Mouse (Mus musculus): ENCODE results near the gene Plgrkt. TPM values are rescaled to one million over a fixed set of nuclear protein-coding genes. Genes with fewer than 3 reads are reported as not detected.

Plgrkt gene
- polyA plus RNA-seq, 1 experiment from 2014 or later = 39.7 TPM

GRCm38 (mm10) chr19:29396353-29396752 lies 29.2 kb upstream of the Plgrkt start:
- Histone ChIP-seq H3K4me1 (no peaks in the 10 kb centered on the region), H3K27me3 (ENCODE audit: poor library complexity, severe bottlenecking) (no peaks in the 10 kb centered on the region), H3K36me3 (replicated peaks) (no peaks in the 10 kb centered on the region), H3K9me3 (peaks cover 8% of the 10 kb centered on the region; the same call in 1 of the 2 replicates), H3K27ac (no peak overlapping the region), H3K4me3 (no peak overlapping the region)
- DNase-seq (ENCODE audit: extremely low spot score, low spot score) = no peak
- WGBS = 77% methylated on average over 1 of the region's 1 CpGs

- WGBS = 94% methylated on average over 2 of the region's 2 CpGs
- no peak for DNase-seq (ENCODE audit: extremely low spot score, low spot score)
- H3K27me3 ChIP-seq (ENCODE audit: poor library complexity, severe bottlenecking) = no peaks in the 10 kb centered on the region
Observed at GRCm38 (mm10) chr19:29394721-29395120, 27.5 kb upstream of the Plgrkt start.

GRCm38 (mm10) chr19:29393333-29393732 lies 26.1 kb upstream of the Plgrkt start:
- 93% methylated on average over 9 of the region's 9 CpGs for WGBS
- no peak for DNase-seq (ENCODE audit: extremely low spot score, low spot score)
- no peaks in the 10 kb centered on the region for H3K27me3 ChIP-seq (ENCODE audit: poor library complexity, severe bottlenecking)
- H3K27ac ChIP-seq = no peak overlapping the region
- H3K4me3 ChIP-seq = no peak overlapping the region
- H3K4me1 ChIP-seq = no peaks in the 10 kb centered on the region
- H3K36me3 ChIP-seq (replicated peaks) = no peaks in the 10 kb centered on the region
- peaks cover 6% of the 10 kb centered on the region; the same call in 1 of the 2 replicates for H3K9me3 ChIP-seq

More at GRCm38 (mm10) chr19:29394721-29395120, 27.5 kb upstream of the Plgrkt start:
- Histone ChIP-seq H3K27ac (no peak overlapping the region), H3K36me3 (replicated peaks) (no peaks in the 10 kb centered on the region), H3K4me3 (no peak overlapping the region), H3K9me3 (peaks cover 8% of the 10 kb centered on the region; the same call in 1 of the 2 replicates), H3K4me1 (no peaks in the 10 kb centered on the region)

GRCm38 (mm10) chr19:29391279-29391678 lies 24.1 kb upstream of the Plgrkt start:
- Histone ChIP-seq H3K4me3 (no peak overlapping the region), H3K4me1 (no peaks in the 10 kb centered on the region), H3K36me3 (replicated peaks) (no peaks in the 10 kb centered on the region), H3K27ac (no peak overlapping the region), H3K9me3 (no peaks in the 10 kb centered on the region), H3K27me3 (ENCODE audit: poor library complexity, severe bottlenecking) (no peaks in the 10 kb centered on the region)
- WGBS = 75% methylated on average over 4 of the region's 4 CpGs
- DNase-seq (ENCODE audit: extremely low spot score, low spot score) = no peak

GRCm38 (mm10) chr19:29390483-29390882 lies 23.3 kb upstream of the Plgrkt start:
- DNase-seq (ENCODE audit: extremely low spot score, low spot score) = no peak
- Histone ChIP-seq H3K27ac (no peak overlapping the region), H3K9me3 (no peaks in the 10 kb centered on the region), H3K36me3 (replicated peaks) (no peaks in the 10 kb centered on the region), H3K4me1 (no peaks in the 10 kb centered on the region), H3K4me3 (no peak overlapping the region), H3K27me3 (ENCODE audit: poor library complexity, severe bottlenecking) (no peaks in the 10 kb centered on the region)
- 90% methylated on average over 5 of the region's 5 CpGs for WGBS

- H3K9me3 ChIP-seq = no peaks in the 10 kb centered on the region
- no peak overlapping the region for H3K4me3 ChIP-seq
- no peaks in the 10 kb centered on the region for H3K4me1 ChIP-seq
- no peaks in the 10 kb centered on the region for H3K36me3 ChIP-seq (replicated peaks)
- no peak overlapping the region for H3K27ac ChIP-seq
- H3K27me3 ChIP-seq (ENCODE audit: poor library complexity, severe bottlenecking) = no peaks in the 10 kb centered on the region
- WGBS = 98% methylated on average over 1 of the region's 1 CpGs
- DNase-seq (ENCODE audit: extremely low spot score, low spot score) = no peak
Observed at GRCm38 (mm10) chr19:29388818-29389217, 21.6 kb upstream of the Plgrkt start.

- Histone ChIP-seq H3K27ac (no peak overlapping the region), H3K9me3 (no peaks in the 10 kb centered on the region), H3K4me1 (no peaks in the 10 kb centered on the region), H3K36me3 (replicated peaks) (no peaks in the 10 kb centered on the region), H3K27me3 (ENCODE audit: poor library complexity, severe bottlenecking) (no peaks in the 10 kb centered on the region), H3K4me3 (no peak overlapping the region)
- no peak for DNase-seq (ENCODE audit: extremely low spot score, low spot score)
- 89% methylated on average over 4 of the region's 4 CpGs for WGBS
Observed at GRCm38 (mm10) chr19:29385822-29386221, 18.6 kb upstream of the Plgrkt start.

GRCm38 (mm10) chr19:29384994-29385393 lies 17.8 kb upstream of the Plgrkt start:
- WGBS = 92% methylated on average over 6 of the region's 6 CpGs
- H3K27ac ChIP-seq = no peak overlapping the region
- H3K36me3 ChIP-seq (replicated peaks) = no peaks in the 10 kb centered on the region

GRCm38 (mm10) chr19:29384412-29384811 lies 17.2 kb upstream of the Plgrkt start:
- no peak for DNase-seq (ENCODE audit: extremely low spot score, low spot score)
- WGBS = 92% methylated on average over 9 of the region's 9 CpGs
- Histone ChIP-seq H3K27ac (no peak overlapping the region), H3K36me3 (replicated peaks) (no peaks in the 10 kb centered on the region), H3K27me3 (ENCODE audit: poor library complexity, severe bottlenecking) (no peaks in the 10 kb centered on the region), H3K4me1 (no peaks in the 10 kb centered on the region), H3K4me3 (no peak overlapping the region), H3K9me3 (no peaks in the 10 kb centered on the region)

More at GRCm38 (mm10) chr19:29384994-29385393, 17.8 kb upstream of the Plgrkt start:
- Histone ChIP-seq H3K4me3 (no peak overlapping the region), H3K27me3 (ENCODE audit: poor library complexity, severe bottlenecking) (no peaks in the 10 kb centered on the region), H3K9me3 (no peaks in the 10 kb centered on the region), H3K4me1 (no peaks in the 10 kb centered on the region)
- DNase-seq (ENCODE audit: extremely low spot score, low spot score) = no peak

- Histone ChIP-seq H3K4me3 (no peak overlapping the region), H3K36me3 (replicated peaks) (no peaks in the 10 kb centered on the region), H3K4me1 (no peaks in the 10 kb centered on the region), H3K9me3 (no peaks in the 10 kb centered on the region), H3K27me3 (ENCODE audit: poor library complexity, severe bottlenecking) (no peaks in the 10 kb centered on the region), H3K27ac (no peak overlapping the region)
- 96% methylated on average over 5 of the region's 5 CpGs for WGBS
- DNase-seq (ENCODE audit: extremely low spot score, low spot score) = no peak
Observed at GRCm38 (mm10) chr19:29383368-29383767, 16.2 kb upstream of the Plgrkt start.

GRCm38 (mm10) chr19:29379839-29380603 lies 12.8 kb upstream of the Plgrkt start:
- Histone ChIP-seq H3K36me3 (replicated peaks) (no peaks in the 10 kb centered on the region), H3K27ac (no peak overlapping the region), H3K9me3 (no peaks in the 10 kb centered on the region), H3K4me1 (no peaks in the 10 kb centered on the region), H3K4me3 (no peak overlapping the region), H3K27me3 (ENCODE audit: poor library complexity, severe bottlenecking) (no peaks in the 10 kb centered on the region)
- WGBS = 89% methylated on average over 14 of the region's 14 CpGs
- DNase-seq (ENCODE audit: extremely low spot score, low spot score) = no peak

GRCm38 (mm10) chr19:29376382-29376781 lies 9.2 kb upstream of the Plgrkt start:
- H3K27me3 ChIP-seq (ENCODE audit: poor library complexity, severe bottlenecking) = no peaks in the 10 kb centered on the region
- no peaks in the 10 kb centered on the region for H3K9me3 ChIP-seq
- whole genome bisulfite sequencing = 83% methylated on average over 3 of the region's 3 CpGs
- no peak overlapping the region for H3K4me3 ChIP-seq
- no peak for DNase-seq (ENCODE audit: extremely low spot score, low spot score)
- H3K4me1 ChIP-seq = 0 out of 2 replicates have a peak, but pooled peaks cover 3% of the 10 kb centered on the region
- H3K27ac ChIP-seq = no peak overlapping the region
- no peaks in the 10 kb centered on the region for H3K36me3 ChIP-seq (replicated peaks)

GRCm38 (mm10) chr19:29374947-29375346 lies 7.8 kb upstream of the Plgrkt start:
- Histone ChIP-seq H3K4me1 (0 out of 2 replicates have a peak, but pooled peaks cover 3% of the 10 kb centered on the region), H3K27ac (no peak overlapping the region), H3K36me3 (replicated peaks) (no peaks in the 10 kb centered on the region), H3K27me3 (ENCODE audit: poor library complexity, severe bottlenecking) (no peaks in the 10 kb centered on the region), H3K9me3 (no peaks in the 10 kb centered on the region), H3K4me3 (no peak overlapping the region)
- no peak for DNase-seq (ENCODE audit: extremely low spot score, low spot score)
- 91% methylated on average over 9 of the region's 9 CpGs for WGBS

Measured in forebrain, embryonic 10.5 days (tissue).